Mouse (Mus musculus) liver (tissue): ENCODE data around the gene Cercam.
A peak's percentile ranks its signal among the peaks of the same experiment; 100 is the strongest.
"Not testable (repeated sequence)": the region's sequence is repeated elsewhere in the genome, so short reads cannot be mapped to it uniquely, and the experiment has no call there.

Experiments
- DNase-seq: peaks from one replicate; pipeline ENCODE4 v3.0.0-alpha.2; 2020; ENCODE audit warnings: mixed read lengths

The Cercam gene

GRCm38 (mm10) chr2:29902194-29902593 is 33.2 kb downstream of the Cercam start:
- no peak for DNase-seq

DNA sequence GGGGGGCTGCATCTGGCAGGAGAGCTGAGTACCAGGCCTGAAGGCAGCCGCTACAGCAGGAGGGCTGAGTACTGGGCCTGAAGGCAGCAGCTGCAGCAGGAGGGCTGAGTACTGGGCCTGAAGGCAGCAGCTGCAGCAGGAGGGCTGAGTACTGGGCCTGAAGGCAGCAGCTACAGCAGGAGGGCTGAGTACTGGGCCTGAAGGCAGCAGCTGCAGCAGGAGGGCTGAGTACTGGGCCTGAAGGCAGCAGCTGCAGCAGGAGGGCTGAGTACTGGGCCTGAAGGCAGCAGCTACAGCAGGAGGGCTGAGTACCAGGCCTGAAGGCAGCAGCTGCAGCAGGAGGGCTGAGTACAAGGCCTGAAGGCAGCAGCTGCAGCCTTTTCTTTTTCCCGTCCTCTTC is 39.2 kb downstream of the Cercam start:
- not testable (repeated sequence) for DNase-seq

DNA sequence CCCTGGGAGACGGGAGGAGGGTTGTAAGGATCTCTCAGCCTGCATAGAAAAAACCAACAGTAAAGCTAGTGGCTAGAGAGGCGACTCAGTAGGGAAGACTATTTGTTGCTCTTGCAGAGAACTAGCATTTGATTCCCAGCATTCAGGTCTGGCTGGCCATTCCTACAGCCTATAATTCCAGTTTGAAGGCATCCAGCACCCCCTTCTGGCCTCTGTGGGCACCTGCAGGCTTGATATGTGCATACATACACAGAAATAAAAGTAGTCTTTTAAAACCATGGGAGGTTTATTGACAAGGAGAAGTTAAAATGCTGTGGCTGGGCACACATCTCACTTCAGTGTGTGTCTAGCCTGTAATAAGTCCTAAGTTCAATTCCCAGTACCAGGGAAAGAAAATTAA is 41.1 kb downstream of the Cercam start:
- DNase-seq: peak; percentile 50

DNA sequence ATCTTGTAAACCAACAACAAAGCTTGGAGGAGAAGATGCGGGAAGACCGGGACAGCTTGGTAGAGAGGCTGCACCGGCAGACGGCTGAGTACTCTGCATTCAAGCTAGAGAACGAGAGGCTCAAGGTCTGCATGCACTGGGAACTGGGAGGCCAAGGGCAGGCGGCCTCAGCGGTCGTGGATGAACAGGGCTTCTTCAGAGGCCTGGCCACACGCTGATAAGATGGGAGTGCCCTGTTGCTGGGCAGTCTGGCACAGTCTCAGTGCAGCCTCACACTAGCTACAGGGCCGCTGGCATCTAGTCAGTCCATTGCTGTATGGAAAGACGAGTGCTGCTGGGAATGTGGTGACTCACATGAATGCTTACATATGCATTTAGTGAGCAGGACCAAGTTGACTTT is 48.7 kb downstream of the Cercam start:
- DNase-seq: peak; percentile 73

DNA sequence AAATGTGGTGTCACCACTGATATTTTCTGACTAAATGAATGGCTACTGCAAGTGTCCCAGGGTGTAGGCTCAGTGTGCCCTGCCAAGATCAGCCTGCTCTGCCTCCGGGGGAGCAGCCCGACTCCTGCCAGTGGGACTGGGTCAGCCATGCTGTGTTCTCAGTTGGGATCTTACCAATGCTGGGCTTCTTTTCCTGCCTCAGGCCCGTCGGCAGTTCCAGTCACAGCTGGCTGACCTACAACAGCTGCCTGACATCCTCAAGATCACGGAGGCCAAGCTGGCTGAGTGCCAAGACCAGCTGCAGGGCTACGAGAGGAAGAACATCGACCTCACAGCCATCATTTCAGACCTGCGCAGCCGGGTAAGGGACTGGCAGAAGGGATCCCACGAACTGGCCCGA is 53.0 kb downstream of the Cercam start:
- DNase-seq: peak; percentile 29

- no peak for DNase-seq
These were observed 57.6 kb downstream of the Cercam start for GRCm38 (mm10) chr2:29926542-29926941.

DNA sequence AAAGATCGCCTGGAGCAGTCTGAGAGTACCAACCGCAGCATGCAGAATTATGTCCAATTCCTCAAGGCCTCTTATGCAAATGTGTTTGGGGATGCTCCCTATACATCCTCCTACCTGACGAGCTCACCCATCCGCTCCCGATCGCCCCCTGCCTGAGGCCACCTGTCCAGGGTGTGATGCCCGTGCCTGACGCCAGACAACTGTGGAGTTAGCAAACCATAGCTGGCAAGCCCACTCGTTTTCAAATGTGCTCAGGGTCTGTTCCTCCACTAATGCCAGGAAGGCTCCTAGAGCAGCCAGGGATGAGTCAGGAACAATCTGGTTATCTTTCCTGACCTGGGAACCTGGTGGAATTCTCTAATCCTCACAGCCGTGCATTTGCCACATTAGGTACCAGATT is 61.5 kb downstream of the Cercam start:
- no peak for DNase-seq

DNA sequence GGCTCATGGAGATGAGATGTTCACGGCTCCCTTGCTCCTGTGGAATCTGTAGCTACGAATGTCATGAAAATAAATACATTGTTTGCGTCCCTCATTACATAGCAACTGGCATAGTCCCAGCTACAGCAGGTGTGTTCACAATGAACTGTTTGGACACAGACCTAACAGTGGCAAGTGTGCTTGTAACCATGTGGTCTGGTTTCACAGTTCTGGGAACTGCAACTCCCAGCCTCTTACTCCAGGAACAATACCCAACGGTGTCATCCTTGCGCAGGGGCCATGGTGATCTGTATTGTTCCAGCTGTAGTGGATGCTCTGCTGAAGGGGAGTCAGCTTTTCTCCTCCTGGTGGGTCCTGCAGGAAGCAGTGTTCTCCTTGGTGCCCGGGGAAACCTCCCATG is 62.2 kb downstream of the Cercam start:
- no peak for DNase-seq
